Mouse (Mus musculus): ENCODE data around the gene Cdh26. TPM values are rescaled to one million over a fixed set of nuclear protein-coding genes. Genes with fewer than 3 reads are reported as not detected.

Gene Cdh26
- total RNA-seq (2021), result not detected
- long read RNA-seq, experiment 1, result 0 reads
- long read RNA-seq, experiment 2, result 0 reads

GRCm38 (mm10) chr2:178430231-178430630 lies at the start of gene Cdh26:
Cdh26 (plus strand) TSS chr2:178430531.
- no peak for DNase-seq
- intact Hi-C loops (cut with DNase I; ENCODE audit: low total_unique reads), result no loop called here

GRCm38 (mm10) chr2:178407053-178407815 lies 23.1 kb upstream of the Cdh26 start, which contains the start of gene Sycp2:
Sycp2 (minus strand) TSS chr2:178407685.
- intact Hi-C loops (cut with DNase I; ENCODE audit: low total_unique reads), result no loop called here
- DNase-seq, result no peak

GRCm38 (mm10) chr2:178409024-178409423 lies 21.3 kb upstream of the Cdh26 start:
- intact Hi-C loops (cut with DNase I; ENCODE audit: low total_unique reads), result no loop called here
- no peak for DNase-seq

GRCm38 (mm10) chr2:178410286-178410685 lies 20.0 kb upstream of the Cdh26 start:
- no peak for DNase-seq
- intact Hi-C loops (cut with DNase I; ENCODE audit: low total_unique reads), result no loop called here

GRCm38 (mm10) chr2:178412598-178412997 lies 17.7 kb upstream of the Cdh26 start:
- DNase-seq, result peak; percentile 65
- intact Hi-C loops (cut with DNase I; ENCODE audit: low total_unique reads), result no loop called here

- intact Hi-C loops (cut with DNase I; ENCODE audit: low total_unique reads), result no loop called here
These were observed 17.2 kb upstream of the Cdh26 start for GRCm38 (mm10) chr2:178413081-178413480.

GRCm38 (mm10) chr2:178413481-178414260 lies 16.7 kb upstream of the Cdh26 start:
- DNase-seq, result peak; percentile 25
- intact Hi-C loops (cut with DNase I; ENCODE audit: low total_unique reads), result no loop called here

More at GRCm38 (mm10) chr2:178413081-178413480, 17.2 kb upstream of the Cdh26 start:
- DNase-seq, result no peak

GRCm38 (mm10) chr2:178414261-178415149 lies 15.8 kb upstream of the Cdh26 start, which contains the start of the genes Ppp1r3d and Fam217b:
Ppp1r3d (minus strand) TSS chr2:178414472.
Fam217b (plus strand) TSS chr2:178414524.
- intact Hi-C loops (cut with DNase I; ENCODE audit: low total_unique reads), result no loop called here
- DNase-seq, result peak; percentile 72

GRCm38 (mm10) chr2:178415150-178415448 lies 15.2 kb upstream of the Cdh26 start:
- DNase-seq, result no peak
- intact Hi-C loops (cut with DNase I; ENCODE audit: low total_unique reads), result no loop called here

GRCm38 (mm10) chr2:178416427-178416826 lies 13.9 kb upstream of the Cdh26 start:
- DNase-seq, result no peak
- intact Hi-C loops (cut with DNase I; ENCODE audit: low total_unique reads), result no loop called here

- intact Hi-C loops (cut with DNase I; ENCODE audit: low total_unique reads), result no loop called here
- DNase-seq, result no peak
These were observed 13.4 kb upstream of the Cdh26 start for GRCm38 (mm10) chr2:178416970-178417369.

GRCm38 (mm10) chr2:178420576-178420975 lies 9.8 kb upstream of the Cdh26 start:
- intact Hi-C loops (cut with DNase I; ENCODE audit: low total_unique reads), result no loop called here
- no peak for DNase-seq

GRCm38 (mm10) chr2:178421603-178422002 lies 8.7 kb upstream of the Cdh26 start:
- intact Hi-C loops (cut with DNase I; ENCODE audit: low total_unique reads), result no loop called here
- DNase-seq, result no peak

- intact Hi-C loops (cut with DNase I; ENCODE audit: low total_unique reads), result no loop called here
- no peak for DNase-seq
These were observed 8.1 kb upstream of the Cdh26 start for GRCm38 (mm10) chr2:178422186-178422585.

- intact Hi-C loops (cut with DNase I; ENCODE audit: low total_unique reads), result no loop called here
- no peak for DNase-seq
These were observed 7.1 kb upstream of the Cdh26 start for GRCm38 (mm10) chr2:178423223-178423622.

GRCm38 (mm10) chr2:178426229-178426628 lies 4.1 kb upstream of the Cdh26 start:
- no peak for DNase-seq
- intact Hi-C loops (cut with DNase I; ENCODE audit: low total_unique reads), result loop anchor here (5.0 kb wide), 1 partner anchor 66 kb away; no protein-coding TSS in a partner anchor

GRCm38 (mm10) chr2:178427181-178427580 lies 3.1 kb upstream of the Cdh26 start:
- DNase-seq, result no peak
- intact Hi-C loops (cut with DNase I; ENCODE audit: low total_unique reads), result loop anchor here (5.0 kb wide), 1 partner anchor 65 kb away; no protein-coding TSS in a partner anchor

- DNase-seq, result no peak
- intact Hi-C loops (cut with DNase I; ENCODE audit: low total_unique reads), result loop anchor here (5.0 kb wide), 1 partner anchor 64 kb away; no protein-coding TSS in a partner anchor
These were observed 2.1 kb upstream of the Cdh26 start for GRCm38 (mm10) chr2:178428183-178428582.

GRCm38 (mm10) chr2:178428676-178429075 lies 1.7 kb upstream of the Cdh26 start:
- DNase-seq, result no peak
- intact Hi-C loops (cut with DNase I; ENCODE audit: low total_unique reads), result loop anchor here (5.0 kb wide), 1 partner anchor 64 kb away; no protein-coding TSS in a partner anchor

All from gastrocnemius, postnatal 14 days (tissue).